Mouse (Mus musculus): ENCODE measurements around the gene Olfr1355. TPM values are rescaled to one million over a fixed set of nuclear protein-coding genes. Genes with fewer than 3 reads are reported as not detected.
"Not testable (repeated sequence)": the region's sequence is repeated elsewhere in the genome, so short reads cannot be mapped to it uniquely, and the experiment has no call there.

Olfr1355 gene
- polyA plus RNA-seq (2012; rRNA removed), result not detected in 2 replicates

DNA sequence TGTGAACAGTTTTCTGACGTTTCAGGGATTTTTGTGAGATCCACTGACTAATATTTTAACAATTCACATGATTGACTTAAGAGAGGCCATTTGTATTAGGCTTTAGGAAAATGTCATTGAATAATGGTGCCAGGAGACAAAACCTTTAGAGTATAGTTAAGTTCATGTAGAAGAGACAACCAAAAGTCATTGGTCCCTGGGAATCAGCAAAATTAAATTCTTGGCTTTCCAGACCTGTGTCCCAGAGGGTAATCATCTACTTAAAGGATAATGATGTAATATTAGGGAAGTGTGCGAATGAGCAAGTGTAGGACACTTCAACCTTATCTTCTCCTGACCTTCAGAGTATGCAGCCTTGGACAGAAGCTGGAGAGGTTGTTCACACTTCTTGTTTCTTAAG lies at the start of gene Olfr1355:
Gene Olfr1355 (plus strand): TSS at position 301 of the 400 bp plus-strand sequence.
- DNase-seq (ENCODE audit: low read depth), result no peak

DNA sequence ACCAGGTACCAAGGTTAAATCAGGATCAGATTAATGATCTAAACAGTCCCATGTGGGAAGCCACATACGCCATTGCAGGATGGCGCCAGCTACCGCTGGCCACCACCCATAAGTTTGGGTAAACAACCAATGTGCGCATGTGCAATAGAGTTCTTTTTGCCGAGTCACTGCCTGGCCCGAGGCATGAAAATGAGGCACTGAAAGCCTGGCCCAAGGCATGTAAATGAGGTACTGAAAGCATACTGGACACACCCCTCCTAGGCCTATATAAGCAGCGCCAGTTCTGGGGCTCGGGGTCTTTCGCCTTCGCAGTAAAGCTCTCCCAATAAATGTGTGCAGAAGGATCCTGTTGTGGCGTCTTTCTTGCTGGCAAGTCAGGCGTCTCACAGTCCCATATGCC lies 34.9 kb upstream of the Olfr1355 start:
- DNase-seq (ENCODE audit: low read depth), result not testable (repeated sequence)

DNA sequence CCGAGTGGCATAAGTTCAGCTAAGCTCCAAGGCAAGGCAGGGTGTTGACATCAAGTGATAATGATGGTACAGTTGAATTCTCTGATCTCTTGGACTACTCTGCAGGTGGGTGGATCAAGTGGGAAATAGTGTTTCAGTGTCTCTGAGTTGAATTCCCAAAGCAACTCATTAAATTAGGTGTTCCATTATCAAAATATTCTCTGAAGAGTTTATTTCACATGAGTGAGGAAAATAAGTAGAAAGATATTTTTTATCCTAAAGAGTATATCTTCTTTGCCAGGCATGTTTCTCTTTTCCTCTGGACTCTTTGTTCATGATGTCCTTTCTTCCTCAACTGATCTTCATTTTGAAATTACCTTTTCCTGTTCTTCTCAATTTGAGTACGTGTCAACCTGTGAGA lies 23.3 kb upstream of the Olfr1355 start, which contains the start of gene Olfr1356:
Gene Olfr1356 (minus strand): TSS at position 101 of the 400 bp plus-strand sequence.
- no peak for DNase-seq (ENCODE audit: low read depth)

DNA sequence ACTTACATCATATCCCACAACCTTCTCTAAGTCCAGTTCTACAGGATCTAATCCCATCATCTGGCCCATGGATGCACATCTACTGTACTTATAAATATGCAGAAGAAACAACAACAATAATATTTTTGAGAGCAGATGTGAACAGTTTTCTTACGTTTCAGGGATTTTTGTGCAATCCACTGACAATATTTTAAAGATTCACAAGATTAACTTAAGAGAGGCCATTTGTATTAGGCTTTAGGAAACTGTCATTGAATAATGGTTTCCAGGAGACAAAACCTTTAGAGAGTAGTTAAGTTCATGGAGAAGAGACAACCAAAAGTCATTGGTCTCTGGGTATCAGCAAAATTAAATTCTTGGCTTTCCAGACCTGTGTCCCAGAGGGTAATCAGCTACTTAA lies 37.5 kb downstream of the Olfr1355 start, which contains the start of gene Olfr1354:
Gene Olfr1354 (plus strand): TSS at position 301 of the 400 bp plus-strand sequence.
- DNase-seq (ENCODE audit: low read depth), result not testable (repeated sequence)

Other genes starting within 250 kb of the Olfr1355 start
- 0.11 TPM in 1 of 2 replicates, not detected in the other for gene Casp14, start 157.2 kb upstream of the Olfr1355 start, polyA plus RNA-seq (2012; rRNA removed)
- gene Ccdc105, start 122.5 kb upstream of the Olfr1355 start, polyA plus RNA-seq (2012; rRNA removed), result 0.05 and 0.39 TPM in 2 replicates
- gene Slc1a6, start 95.0 kb upstream of the Olfr1355 start, polyA plus RNA-seq (2012; rRNA removed), result 0.27 and 0.38 TPM in 2 replicates
- not detected in 2 replicates for gene Olfr1356, start 23.4 kb upstream of the Olfr1355 start, polyA plus RNA-seq (2012; rRNA removed)
- not detected in 2 replicates for gene Olfr1354, start 37.6 kb downstream of the Olfr1355 start, polyA plus RNA-seq (2012; rRNA removed)
- gene Olfr8, start 75.1 kb downstream of the Olfr1355 start, polyA plus RNA-seq (2012; rRNA removed), result not detected in 2 replicates
- gene Olfr1353, start 87.8 kb downstream of the Olfr1355 start, polyA plus RNA-seq (2012; rRNA removed), result not detected in 2 replicates
- gene Olfr1352, start 105.5 kb downstream of the Olfr1355 start, polyA plus RNA-seq (2012; rRNA removed), result not detected in 2 replicates
- not detected in 2 replicates for gene Olfr1351, start 136.9 kb downstream of the Olfr1355 start, polyA plus RNA-seq (2012; rRNA removed)
- not detected in 2 replicates for gene Olfr57, start 153.2 kb downstream of the Olfr1355 start, polyA plus RNA-seq (2012; rRNA removed)
- gene 2610008E11Rik, start 222.1 kb downstream of the Olfr1355 start, polyA plus RNA-seq (2012; rRNA removed), result 2.2 and 2.5 TPM in 2 replicates